Mouse (Mus musculus): ENCODE data around the gene Col4a4.
A peak's percentile ranks its signal among the peaks of the same experiment; 100 is the strongest.

Col4a4 gene

GRCm38 (mm10) chr1:82475821-82476220, 110.8 kb downstream of the Col4a4 start:
- no peak for DNase-seq (ENCODE audit: low read depth, low spot score)

DNA sequence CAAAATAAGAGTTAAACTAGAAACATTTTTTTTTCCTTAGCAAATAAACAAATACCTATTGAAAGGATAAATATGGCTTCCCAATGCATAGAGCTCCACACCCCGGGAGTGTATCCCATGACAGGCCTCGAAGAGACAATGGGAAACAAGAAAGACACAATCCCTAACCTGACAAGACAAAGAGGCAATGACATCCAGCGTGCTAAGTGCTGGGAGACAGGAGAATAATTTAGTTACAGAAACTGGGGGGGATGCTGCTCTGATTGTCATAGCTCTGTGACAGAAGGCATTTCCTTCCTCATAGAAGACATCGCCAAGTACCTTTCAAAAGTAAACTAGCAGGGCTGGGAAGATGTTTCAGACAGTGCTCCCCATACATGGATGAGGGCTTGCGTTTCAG, 111.4 kb downstream of the Col4a4 start:
- DNase-seq (ENCODE audit: low read depth, low spot score): no peak

DNA sequence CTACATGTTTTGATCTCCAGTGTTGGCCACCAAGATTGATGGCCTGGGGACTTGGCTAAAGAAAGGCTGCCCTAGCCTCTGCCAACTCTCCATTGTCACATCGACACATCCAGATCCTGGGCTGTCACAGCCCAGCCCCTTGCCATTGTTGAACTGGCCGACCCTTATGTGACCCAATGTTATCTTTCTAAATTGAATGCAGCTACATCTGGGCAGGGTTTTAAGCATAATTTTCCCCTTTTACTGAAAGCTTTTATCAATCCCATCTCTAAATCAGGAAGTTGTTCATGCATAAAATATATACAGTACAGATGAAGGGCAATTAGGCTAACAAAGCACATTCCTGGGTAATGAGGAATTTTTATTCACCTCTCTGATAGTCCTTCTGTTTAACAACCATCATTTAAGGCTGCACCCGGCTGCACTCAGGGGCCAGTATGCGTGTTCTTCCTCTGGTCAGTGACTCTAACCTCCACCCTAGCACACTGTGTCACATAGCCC, 112.1 kb downstream of the Col4a4 start:
- no peak for DNase-seq (ENCODE audit: low read depth, low spot score)

DNA sequence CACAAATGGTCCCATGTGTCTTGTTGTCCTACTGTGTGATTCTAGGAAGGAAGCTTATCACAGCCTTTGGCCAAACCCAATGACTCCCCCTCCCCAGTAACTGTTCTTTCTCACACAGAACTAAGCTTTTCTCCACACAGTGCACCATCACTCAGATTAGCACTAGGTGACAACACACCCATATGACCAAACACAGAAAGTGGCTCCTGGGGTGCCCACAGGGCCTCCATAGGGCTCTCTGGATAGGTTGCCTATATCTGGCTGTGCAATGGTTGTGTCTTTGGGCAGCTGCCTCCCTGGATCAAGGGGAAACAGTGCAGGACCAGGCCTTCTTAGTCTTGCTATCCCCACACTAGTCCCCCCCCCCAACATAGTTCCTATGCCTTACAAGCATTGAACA, 113.2 kb downstream of the Col4a4 start:
- DNase-seq (ENCODE audit: low read depth, low spot score): no peak

DNA sequence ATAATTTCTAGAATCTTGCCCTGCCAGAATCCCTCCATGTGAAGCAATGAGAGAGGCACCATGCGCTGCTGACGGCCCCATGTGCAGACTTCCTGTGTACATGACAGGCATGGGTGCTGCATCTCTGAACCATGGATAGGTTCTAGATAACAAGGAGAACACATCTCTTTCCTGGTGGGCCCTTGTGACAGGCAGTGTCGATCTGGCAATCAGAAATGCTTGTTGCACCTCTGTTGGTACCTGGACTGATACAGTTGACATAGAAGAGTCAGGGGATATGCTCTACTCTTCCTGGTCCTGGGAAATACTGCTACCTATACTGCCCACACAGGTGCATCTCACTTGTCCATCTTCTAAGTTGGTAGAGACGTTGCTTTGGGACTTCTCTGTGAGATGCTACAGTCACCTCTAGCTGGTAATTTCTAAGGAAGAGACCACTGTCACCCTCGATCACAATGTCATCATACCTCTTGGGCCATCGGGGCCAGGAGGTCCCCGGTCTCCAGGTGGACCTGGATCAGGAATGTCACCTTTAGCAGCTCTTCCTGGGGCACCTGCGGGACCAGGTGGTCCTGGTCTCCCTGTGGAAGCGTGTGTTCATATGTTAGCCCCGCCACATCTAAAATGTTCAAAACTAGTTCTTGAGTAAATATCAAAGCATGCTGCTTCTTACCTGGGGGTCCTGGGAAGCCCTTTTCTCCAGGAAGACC, 116.0 kb downstream of the Col4a4 start:
- DNase-seq (ENCODE audit: low read depth, low spot score): no peak

GRCm38 (mm10) chr1:82468872-82469271, 117.8 kb downstream of the Col4a4 start:
- DNase-seq (ENCODE audit: low read depth, low spot score): no peak

DNA sequence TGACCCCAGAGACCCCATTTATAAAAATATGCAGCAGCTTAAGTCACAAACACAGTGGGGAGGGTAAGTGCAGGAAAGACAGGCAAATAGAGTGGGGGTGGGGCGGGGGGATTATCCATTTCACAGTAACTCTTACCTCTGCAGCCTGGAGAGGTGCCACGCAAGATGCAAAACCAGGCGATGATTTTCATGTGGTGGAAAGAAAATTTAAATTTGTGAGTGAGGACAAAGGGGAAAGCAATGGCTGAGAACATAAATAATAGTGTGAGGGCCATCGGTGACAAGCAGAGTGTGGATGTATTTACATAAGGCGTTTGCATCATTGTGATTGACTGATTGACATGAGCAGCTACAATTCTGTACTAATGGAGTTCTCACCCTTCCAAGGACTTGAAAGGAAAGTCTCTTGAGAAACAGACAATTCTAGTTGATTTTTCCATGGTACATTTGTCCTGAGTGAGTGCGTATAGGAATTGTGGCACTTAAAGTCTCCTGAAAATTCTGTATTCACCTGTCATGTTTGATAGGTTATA, 121.3 kb downstream of the Col4a4 start:
- no peak for DNase-seq (ENCODE audit: low read depth, low spot score)

DNA sequence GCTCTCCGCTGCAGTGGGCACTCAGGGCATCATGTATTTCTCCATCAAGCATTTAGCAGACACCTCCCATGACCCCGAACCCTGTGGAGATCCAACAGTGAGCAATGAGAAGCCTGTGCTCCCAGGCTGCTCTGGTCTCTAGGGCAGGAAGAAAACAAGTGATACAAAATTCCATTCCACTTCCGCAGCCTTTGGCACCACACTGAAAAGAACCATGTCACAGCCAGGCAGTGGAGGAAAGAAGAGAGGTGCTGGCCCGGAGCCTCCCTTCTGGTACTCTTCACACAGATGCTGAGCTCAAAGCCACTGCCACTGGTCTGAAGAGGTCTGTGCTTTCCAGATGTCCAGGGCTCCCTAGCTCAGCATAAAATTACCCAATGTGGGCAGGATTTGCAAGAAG, 125.6 kb downstream of the Col4a4 start:
- DNase-seq (ENCODE audit: low read depth, low spot score): no peak

DNA sequence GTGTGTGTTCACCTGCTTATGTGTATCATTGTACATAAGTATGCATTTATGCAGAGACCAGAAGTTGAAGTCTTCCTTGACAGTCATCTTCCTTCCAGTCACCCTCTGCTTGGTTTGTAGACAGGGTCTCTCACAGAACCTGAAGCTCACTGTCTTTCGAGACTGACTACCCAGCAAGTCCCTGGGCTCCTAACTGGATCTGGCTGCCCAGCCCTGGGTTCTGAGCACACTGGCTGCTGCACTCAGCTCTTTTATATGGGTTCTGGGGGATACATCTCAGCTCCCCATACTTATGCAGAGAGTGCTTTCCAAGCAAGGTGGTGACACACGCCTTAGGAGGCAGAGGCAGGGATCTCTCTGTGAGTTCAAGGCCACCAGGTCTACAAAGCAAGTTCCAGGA, 126.7 kb downstream of the Col4a4 start:
- DNase-seq (ENCODE audit: low read depth, low spot score): no peak

- no peak for DNase-seq (ENCODE audit: low read depth, low spot score)
These were observed 127.3 kb downstream of the Col4a4 start for GRCm38 (mm10) chr1:82459350-82459749.

- no peak for DNase-seq (ENCODE audit: low read depth, low spot score)
These were observed 132.6 kb downstream of the Col4a4 start for GRCm38 (mm10) chr1:82454031-82454430.

GRCm38 (mm10) chr1:82451927-82452651, 134.6 kb downstream of the Col4a4 start:
- DNase-seq (ENCODE audit: low read depth, low spot score): no peak

DNA sequence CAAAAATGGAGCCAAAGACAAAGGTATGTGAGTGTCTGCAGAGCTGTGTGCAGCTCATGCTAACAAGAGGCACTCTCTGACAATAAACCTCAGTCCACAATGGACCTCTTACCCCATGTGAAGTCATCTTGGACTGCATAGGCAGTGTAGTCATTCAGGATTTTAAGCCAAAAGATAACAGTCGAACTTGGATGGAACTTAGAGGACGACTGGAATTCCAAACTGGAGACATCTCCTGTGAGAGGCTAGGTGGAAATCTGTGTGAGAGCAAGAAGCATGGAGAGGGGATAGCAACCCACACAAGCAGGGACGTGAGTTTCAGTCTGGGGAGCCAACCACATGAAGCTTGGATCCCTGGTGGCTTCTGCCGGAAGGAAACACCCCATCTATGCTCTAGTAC, 136.8 kb downstream of the Col4a4 start:
- no peak for DNase-seq (ENCODE audit: low read depth, low spot score)

DNA sequence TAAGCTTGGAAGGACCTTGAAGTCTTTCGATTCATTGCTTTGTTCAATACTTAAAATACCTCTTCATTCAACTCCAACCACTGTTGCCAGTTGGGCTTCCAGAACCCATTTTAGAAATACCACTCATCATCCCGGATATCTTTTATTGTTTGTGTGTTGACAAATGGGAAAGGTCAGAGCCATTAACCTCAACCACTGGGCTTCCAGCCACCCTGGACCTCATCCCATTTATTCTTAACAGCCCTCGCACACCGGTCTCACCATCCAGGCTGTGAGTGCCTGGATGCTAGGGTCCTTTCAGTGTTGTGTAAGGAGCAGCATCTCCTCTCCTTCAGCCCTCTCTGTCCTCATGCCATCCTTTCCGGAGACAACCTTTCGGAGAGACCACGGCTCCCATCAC, 140.6 kb downstream of the Col4a4 start:
- no peak for DNase-seq (ENCODE audit: low read depth, low spot score)

DNA sequence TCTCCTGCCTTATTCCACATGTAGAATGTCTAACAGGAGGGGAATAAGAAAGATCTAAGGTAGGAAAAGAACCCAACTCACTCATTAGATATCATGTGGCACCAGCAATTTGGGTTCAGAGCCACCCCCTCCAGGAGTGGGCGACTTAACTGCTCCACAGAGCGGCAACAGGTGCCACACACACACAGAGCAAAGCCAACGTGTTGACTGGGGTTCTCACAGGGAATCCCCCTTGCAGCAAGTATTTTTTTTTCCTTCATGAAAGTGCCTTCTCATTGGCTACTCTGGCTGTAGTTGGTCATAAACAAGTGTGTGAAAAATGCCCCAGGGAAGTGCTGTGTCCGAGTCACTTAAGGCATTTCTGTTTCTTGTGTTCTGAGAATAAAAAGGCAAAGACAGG, 143.1 kb downstream of the Col4a4 start:
- DNase-seq (ENCODE audit: low read depth, low spot score): no peak

- DNase-seq (ENCODE audit: low read depth, low spot score): no peak
These were observed 146.5 kb downstream of the Col4a4 start for GRCm38 (mm10) chr1:82440123-82440522.

GRCm38 (mm10) chr1:82437273-82437672, 149.4 kb downstream of the Col4a4 start:
- no peak for DNase-seq (ENCODE audit: low read depth, low spot score)

DNA sequence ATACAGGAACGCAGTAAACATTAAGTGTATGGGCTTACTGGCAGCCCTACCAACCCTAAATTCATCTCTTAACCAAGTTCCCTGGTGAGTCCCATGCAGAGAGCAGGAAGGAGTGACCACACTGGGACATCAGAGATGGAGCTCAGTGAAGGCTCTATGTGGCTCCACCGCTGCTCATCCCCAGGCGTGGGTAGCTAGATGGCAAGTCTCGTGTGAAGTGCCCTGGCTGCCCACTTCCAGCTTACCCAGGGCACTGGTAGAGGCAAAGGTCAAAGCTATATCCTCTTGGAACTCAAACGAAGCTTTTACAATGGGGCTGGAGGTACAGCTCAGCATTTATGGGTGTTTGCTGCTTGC, 153.0 kb downstream of the Col4a4 start:
- DNase-seq (ENCODE audit: low read depth, low spot score): no peak

- peak; percentile 50 for DNase-seq (ENCODE audit: low read depth, low spot score)
These were observed 153.6 kb downstream of the Col4a4 start for GRCm38 (mm10) chr1:82432919-82433648.

GRCm38 (mm10) chr1:82429061-82429460, 157.6 kb downstream of the Col4a4 start:
- no peak for DNase-seq (ENCODE audit: low read depth, low spot score)

GRCm38 (mm10) chr1:82427729-82428128, 158.9 kb downstream of the Col4a4 start:
- no peak for DNase-seq (ENCODE audit: low read depth, low spot score)

DNA sequence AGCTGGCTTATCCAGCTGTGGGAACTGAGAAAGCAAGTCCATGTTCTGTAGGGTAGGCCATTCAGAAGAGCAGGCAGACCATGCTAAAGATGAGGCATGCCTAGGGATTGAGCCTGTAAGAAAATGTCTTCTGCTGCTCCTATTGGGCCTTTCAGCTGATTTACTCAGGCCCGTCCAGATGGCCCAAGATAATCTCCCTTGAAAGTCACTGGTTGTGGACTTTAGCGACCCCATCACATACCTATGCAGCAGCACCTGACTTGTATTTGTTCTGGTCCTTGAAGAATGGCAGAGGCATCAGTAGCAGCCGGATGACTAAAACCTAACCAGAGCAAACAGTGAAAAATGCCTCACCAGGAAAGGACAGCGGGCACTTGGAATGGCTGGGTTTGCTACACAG, 171.0 kb downstream of the Col4a4 start:
- DNase-seq (ENCODE audit: low read depth, low spot score): no peak

Data from brain, embryonic 18.5 days (tissue).